Mouse (Mus musculus): ENCODE results near the gene Cerk. TPM values are rescaled to one million over a fixed set of nuclear protein-coding genes. Genes with fewer than 3 reads are reported as not detected.

Gene Cerk
- 12.1 and 12.4 TPM in 2 replicates for polyA plus RNA-seq (2015; fragmentation: Nextera tagmentation; extraction: Ambion mirVana)

DNA sequence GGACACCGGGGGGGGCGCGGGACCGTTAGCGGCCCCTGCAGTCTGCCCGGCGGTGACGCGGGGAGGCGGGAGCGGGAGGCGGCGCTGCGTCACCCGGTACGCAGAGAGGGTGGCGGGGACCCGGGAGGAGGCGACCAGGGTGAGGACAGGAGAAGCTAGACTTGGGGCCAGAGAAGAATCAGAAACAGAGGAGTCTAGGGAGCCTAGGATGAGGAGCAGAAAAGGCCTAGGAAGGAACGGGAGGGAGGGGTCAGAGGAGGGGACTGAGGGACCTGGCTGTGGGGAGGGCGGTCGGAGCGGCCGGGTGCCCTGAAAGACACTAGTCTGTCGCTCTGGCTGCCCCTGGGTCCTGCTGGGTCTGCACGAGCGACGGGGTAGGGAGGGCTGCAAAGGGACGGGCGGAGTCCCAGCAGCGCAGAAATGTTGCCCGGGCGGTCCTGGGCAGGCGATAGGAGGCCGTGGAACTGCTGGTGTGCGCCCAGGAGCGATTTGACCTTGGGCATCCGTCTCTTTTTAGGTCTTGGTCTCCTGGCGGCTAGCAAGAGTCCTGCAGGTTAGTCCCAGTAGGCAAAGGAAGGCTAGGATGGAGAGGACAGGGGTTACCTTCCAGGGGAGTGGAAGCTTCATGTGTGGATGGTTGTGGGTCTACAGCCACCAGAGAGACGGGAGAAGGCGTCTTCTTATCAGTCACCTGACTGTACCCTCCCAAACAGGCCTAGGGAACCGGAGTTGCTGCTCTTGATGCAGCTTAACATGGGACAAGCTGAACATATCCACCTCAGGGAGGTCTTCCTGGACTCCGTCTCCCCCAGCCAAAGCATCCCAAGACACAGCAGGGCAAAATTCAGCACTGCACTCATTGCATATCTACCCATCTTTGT, at the start of gene Cerk:
Gene Cerk, minus strand, starts transcription at position 453 of the 881 bp plus-strand sequence.
- H3K4me1 ChIP-seq: peaks cover 60% of the 10 kb centered on the region
- 3% methylated on average over 43 of the region's 43 CpGs for WGBS
- H3K36me3 ChIP-seq: no peaks in the 10 kb centered on the region
- peak; percentile 57 for ATAC-seq (replicated peaks; ENCODE audit: low FRiP score)
- peak within 1 kb of the TSS; percentile 83 for H3K4me2 ChIP-seq
- peaks cover 7% of the 10 kb centered on the region; the same call in 1 of the 2 replicates for H3K27me3 ChIP-seq
- peak within 1 kb of the TSS; percentile 87 for H3K4me3 ChIP-seq (replicated peaks)
- H3K27ac ChIP-seq: peak within 1 kb of the TSS; percentile 81
- H3K9ac ChIP-seq: peak within 1 kb of the TSS; percentile 92
- H3K9me3 ChIP-seq (replicated peaks): no peaks in the 10 kb centered on the region

DNA sequence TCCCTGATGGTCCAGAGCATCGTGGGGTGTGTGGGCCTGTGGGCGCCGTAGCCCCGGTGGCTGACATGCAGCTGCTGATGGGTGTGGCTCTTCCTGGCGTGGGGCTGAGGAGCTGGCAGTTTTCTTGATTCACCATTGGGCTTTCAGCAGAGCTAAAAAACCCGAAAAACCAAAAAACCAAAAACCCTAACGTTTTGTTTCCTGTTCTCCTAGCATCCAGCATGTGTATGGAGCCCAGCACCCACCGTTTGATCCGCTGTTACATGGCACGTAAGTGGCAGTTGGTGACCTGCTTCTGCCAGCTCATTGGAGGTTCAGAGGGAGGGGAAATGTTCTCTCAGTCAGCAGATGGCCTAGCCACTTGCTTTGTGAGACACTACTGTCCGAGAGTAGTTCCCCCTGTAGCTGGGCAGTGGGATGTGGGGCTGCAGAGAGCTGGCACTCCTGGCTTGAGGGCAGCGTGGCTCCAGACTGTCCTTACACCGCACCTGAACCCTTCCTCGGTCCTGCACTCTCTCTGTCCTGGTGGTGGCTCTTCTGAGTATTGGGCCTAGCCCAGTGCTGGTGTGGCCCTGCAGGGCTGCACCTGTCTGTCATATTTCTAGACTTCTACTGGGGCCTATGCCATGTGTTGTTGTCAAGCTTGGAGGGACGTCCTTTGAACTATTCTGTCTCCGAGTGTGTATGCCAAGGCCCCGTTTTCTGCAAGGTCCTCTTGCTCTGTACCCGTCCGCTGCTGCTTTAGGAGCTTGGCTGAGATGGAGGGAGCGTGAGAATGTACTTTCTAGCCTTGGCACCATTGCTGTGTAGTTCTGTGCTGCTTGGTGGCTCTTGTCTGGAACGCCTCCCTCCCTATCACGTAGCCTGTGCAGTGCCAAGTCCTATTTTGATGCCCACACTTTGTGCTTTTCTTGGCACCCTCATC, 48.8 kb upstream of the Cerk start:
- no peak overlapping the region for H3K4me3 ChIP-seq (replicated peaks)
- H3K4me2 ChIP-seq: no peak overlapping the region
- ATAC-seq (replicated peaks; ENCODE audit: low FRiP score): no peak
- no peak overlapping the region for H3K9ac ChIP-seq
- no peaks in the 10 kb centered on the region for H3K27me3 ChIP-seq
- peaks cover 20% of the 10 kb centered on the region for H3K36me3 ChIP-seq
- no peak overlapping the region for H3K27ac ChIP-seq
- no peaks in the 10 kb centered on the region for H3K9me3 ChIP-seq (replicated peaks)
- WGBS: 87% methylated on average over 22 of the region's 22 CpGs
- H3K4me1 ChIP-seq: 0 out of 2 replicates have a peak, but pooled peaks cover under 1% of the 10 kb centered on the region

DNA sequence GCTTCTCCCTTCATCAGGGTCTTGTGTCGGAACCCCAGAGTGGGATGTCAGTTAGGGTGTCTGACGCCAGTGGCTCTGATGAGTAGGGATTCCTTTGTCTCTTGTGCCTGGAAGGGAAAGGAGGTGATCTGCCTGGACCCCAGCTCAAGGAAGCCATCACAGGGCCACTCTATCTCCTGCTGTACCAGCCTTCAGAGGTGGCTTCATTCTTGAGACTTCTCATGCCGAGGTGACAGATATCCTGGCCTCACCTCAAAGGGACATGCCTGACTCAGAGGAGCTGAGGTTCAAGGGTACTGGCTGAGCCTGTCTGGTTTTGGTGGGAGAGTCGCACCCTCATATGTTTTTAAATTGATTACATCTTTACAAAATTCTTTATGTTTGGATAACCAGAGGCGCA, 48.1 kb upstream of the Cerk start:
- no peak overlapping the region for H3K4me2 ChIP-seq
- 94% methylated on average over 5 of the region's 5 CpGs for WGBS
- H3K9ac ChIP-seq: no peak overlapping the region
- H3K9me3 ChIP-seq (replicated peaks): no peaks in the 10 kb centered on the region
- no peak for ATAC-seq (replicated peaks; ENCODE audit: low FRiP score)
- no peak overlapping the region for H3K27ac ChIP-seq
- H3K27me3 ChIP-seq: no peaks in the 10 kb centered on the region
- H3K36me3 ChIP-seq: peaks cover 16% of the 10 kb centered on the region
- H3K4me1 ChIP-seq: 0 out of 2 replicates have a peak, but pooled peaks cover 8% of the 10 kb centered on the region
- H3K4me3 ChIP-seq (replicated peaks): no peak overlapping the region

DNA sequence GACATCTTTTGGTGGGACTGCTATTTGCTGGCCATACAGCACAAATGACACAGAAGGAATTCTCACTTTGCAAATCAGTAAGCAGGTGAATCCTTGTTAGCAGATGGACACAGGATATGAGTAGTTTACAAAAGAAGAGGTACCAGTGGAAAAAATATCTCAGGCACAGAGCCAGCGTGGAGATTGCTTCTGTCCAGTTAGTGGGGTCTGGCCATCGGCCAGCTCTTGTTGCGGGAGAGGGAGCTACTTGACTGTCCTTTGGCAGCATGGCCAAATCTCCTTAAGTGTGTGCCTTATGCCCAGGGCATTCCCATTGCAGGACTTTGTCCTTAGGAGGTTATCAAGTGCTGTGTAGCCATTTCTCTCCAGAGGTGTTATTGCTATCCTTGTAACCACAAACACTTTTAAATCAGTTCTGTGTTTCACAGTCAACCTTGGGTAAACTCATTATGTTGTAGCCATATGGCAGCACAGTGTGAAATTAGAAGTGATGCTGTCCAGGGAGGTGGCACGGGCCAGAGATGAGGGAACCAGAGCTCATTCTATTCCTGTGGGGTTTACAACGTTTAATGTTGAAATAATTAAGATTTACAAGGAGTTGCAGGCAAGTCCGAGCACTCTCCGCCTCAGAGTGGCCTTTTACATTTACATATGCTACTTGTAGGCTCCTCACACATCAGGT, 46.0 kb upstream of the Cerk start:
- H3K4me2 ChIP-seq: no peak overlapping the region
- H3K36me3 ChIP-seq: peaks cover 9% of the 10 kb centered on the region
- no peaks in the 10 kb centered on the region for H3K27me3 ChIP-seq
- no peak overlapping the region for H3K4me3 ChIP-seq (replicated peaks)
- no peak overlapping the region for H3K27ac ChIP-seq
- H3K9ac ChIP-seq: no peak overlapping the region
- ATAC-seq (replicated peaks; ENCODE audit: low FRiP score): no peak
- no peaks in the 10 kb centered on the region for H3K9me3 ChIP-seq (replicated peaks)
- H3K4me1 ChIP-seq: 0 out of 2 replicates have a peak, but pooled peaks cover 11% of the 10 kb centered on the region
- 54% methylated on average over 7 of the region's 7 CpGs for WGBS

DNA sequence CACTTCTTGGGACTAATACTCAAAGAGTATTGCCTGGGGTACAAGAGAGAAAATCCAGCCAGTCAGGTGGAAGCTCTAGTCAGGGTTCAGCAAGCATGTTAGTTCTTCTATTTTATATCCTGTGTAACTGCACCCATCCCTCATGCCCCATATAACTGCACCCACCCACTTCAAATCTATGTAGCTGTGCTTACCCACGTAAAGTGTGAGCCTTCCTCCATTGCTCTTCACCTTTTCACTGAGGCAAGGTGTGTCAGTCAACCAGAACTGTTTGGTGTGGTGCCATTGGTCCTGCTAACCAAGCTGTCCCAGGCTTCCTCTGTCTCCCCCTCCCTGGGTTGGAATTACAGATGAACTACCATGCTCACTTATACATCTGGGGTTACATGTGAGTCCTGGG, 45.2 kb upstream of the Cerk start:
- Histone ChIP-seq H3K4me3 (replicated peaks) (no peak overlapping the region), H3K9me3 (replicated peaks) (no peaks in the 10 kb centered on the region), H3K4me2 (no peak overlapping the region), H3K27me3 (no peaks in the 10 kb centered on the region), H3K4me1 (0 out of 2 replicates have a peak, but pooled peaks cover 11% of the 10 kb centered on the region), H3K9ac (no peak overlapping the region), H3K27ac (no peak overlapping the region), H3K36me3 (peaks cover 9% of the 10 kb centered on the region)
- no peak for ATAC-seq (replicated peaks; ENCODE audit: low FRiP score)
- 71% methylated on average over 1 of the region's 1 CpGs for WGBS

DNA sequence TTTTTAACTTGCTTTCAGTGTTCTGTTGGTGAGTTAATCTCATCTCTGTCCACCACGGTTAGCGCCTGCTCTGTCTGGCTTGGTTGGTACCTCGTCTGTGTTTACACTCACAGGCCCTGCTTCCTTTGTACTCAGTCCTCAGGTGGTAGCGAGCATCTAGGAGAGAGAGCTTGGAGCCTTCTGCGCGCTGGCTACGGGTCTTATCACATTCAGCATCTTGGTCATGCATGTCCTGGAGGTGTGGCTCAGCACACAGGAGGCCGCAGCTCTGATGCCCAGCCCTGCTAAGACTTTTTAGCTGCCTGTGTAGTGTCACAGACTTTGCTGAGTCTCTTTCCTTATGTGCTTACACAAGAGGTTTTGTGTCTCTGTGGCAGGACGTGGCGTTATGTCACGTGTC, 43.7 kb upstream of the Cerk start:
- no peak overlapping the region for H3K4me3 ChIP-seq (replicated peaks)
- no peaks in the 10 kb centered on the region for H3K27me3 ChIP-seq
- no peaks in the 10 kb centered on the region for H3K36me3 ChIP-seq
- H3K4me2 ChIP-seq: no peak overlapping the region
- no peak overlapping the region for H3K9ac ChIP-seq
- no peak for ATAC-seq (replicated peaks; ENCODE audit: low FRiP score)
- 73% methylated on average over 11 of the region's 11 CpGs for WGBS
- H3K4me1 ChIP-seq: 0 out of 2 replicates have a peak, but pooled peaks cover 11% of the 10 kb centered on the region
- no peaks in the 10 kb centered on the region for H3K9me3 ChIP-seq (replicated peaks)
- H3K27ac ChIP-seq: no peak overlapping the region

DNA sequence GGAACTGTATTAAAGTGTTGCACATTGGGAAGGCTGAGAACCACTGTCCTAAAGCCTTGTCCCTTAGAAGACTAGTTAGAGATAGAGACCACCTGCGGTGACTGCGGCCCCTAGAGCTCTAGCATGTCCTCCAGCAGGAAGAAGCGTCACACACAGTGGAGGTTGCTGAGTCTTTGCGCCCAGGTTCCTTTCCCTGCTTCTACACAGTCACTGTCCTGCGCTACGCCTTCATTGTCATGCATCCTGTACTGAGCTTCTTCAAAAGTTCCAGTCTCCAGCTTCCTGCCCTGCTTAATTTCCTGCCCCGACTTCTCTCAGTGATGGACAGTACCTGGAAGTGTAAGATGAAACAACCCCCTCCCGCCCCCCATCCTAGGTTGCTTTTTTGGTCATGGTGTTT, 43.1 kb upstream of the Cerk start:
- H3K4me2 ChIP-seq: no peak overlapping the region
- no peaks in the 10 kb centered on the region for H3K27me3 ChIP-seq
- no peaks in the 10 kb centered on the region for H3K36me3 ChIP-seq
- no peak overlapping the region for H3K9ac ChIP-seq
- no peak for ATAC-seq (replicated peaks; ENCODE audit: low FRiP score)
- no peak overlapping the region for H3K4me3 ChIP-seq (replicated peaks)
- H3K4me1 ChIP-seq: 0 out of 2 replicates have a peak, but pooled peaks cover 11% of the 10 kb centered on the region
- H3K27ac ChIP-seq: no peak overlapping the region
- H3K9me3 ChIP-seq (replicated peaks): no peaks in the 10 kb centered on the region
- 84% methylated on average over 8 of the region's 8 CpGs for WGBS

DNA sequence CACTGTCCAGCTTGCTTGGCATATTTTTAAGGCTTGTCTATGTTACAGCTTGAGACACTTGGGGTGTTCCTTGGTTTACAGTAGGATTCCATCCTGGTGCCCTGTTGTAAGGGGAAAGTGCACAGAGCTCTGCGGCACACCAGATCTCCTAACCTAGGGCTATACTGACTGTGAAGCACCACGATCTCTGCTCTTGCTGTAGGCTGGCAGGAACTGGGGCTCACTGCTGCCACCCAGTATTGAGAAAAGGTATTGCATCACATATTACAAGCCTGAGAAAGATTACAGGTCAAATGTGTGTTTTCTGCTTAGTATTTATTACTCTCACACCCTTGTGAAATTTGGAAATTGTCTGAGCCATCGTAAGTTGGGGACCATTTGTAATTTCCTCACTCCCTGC, 42.2 kb upstream of the Cerk start:
- Histone ChIP-seq H3K9me3 (replicated peaks) (no peaks in the 10 kb centered on the region), H3K27me3 (no peaks in the 10 kb centered on the region), H3K27ac (no peak overlapping the region), H3K4me3 (replicated peaks) (no peak overlapping the region), H3K4me2 (no peak overlapping the region), H3K4me1 (0 out of 2 replicates have a peak, but pooled peaks cover 11% of the 10 kb centered on the region), H3K36me3 (peaks cover 4% of the 10 kb centered on the region; the same call in 1 of the 2 replicates), H3K9ac (no peak overlapping the region)
- no peak for ATAC-seq (replicated peaks; ENCODE audit: low FRiP score)
- 36% methylated on average over 3 of the region's 3 CpGs for WGBS

DNA sequence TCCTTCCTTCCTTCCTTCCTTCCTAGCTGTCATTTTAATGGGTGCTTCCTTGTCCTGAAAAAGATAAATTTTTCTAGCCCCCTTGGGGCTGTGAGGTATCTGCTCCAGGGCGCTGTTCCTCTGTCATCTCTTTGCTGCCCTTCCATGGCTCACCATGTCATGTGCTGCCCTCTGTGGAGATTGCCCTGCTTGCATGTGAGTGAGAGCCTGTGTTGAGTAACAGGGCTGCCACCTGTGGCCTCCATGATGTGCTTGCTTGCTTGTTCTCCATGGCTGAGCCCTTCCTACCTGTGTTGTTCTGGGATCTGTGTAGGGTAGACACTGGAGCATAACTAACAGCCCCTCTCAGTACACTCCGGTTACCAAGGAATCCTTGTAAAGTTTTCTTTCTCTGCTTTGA, 41.0 kb upstream of the Cerk start:
- Histone ChIP-seq H3K36me3 (peaks cover 4% of the 10 kb centered on the region; the same call in 1 of the 2 replicates), H3K4me1 (0 out of 2 replicates have a peak, but pooled peaks cover 11% of the 10 kb centered on the region), H3K4me2 (no peak overlapping the region), H3K27me3 (no peaks in the 10 kb centered on the region), H3K9me3 (replicated peaks) (no peaks in the 10 kb centered on the region), H3K27ac (no peak overlapping the region), H3K9ac (no peak overlapping the region), H3K4me3 (replicated peaks) (no peak overlapping the region)
- ATAC-seq (replicated peaks; ENCODE audit: low FRiP score): no peak
- WGBS: 74% methylated on average over 2 of the region's 2 CpGs

DNA sequence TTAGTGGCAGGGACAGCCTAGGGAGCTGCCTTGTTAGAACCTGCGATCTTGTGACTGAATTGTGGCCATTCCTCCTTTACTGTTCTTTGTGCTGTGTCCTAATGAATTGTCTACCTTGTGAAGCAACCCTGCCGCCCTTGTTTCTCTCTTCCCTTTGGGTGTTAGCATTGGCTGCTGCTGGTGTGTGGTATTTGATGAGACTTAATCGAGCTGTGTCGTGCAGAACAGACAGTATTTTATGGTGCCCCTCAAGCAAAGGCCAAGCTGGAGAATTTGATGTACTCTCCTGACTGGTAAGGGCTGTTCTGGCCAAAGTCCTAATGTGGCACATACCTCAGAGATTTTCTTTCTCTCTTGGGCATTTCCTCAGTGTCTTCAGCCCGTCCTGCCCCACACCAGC, 40.3 kb upstream of the Cerk start:
- Histone ChIP-seq H3K4me1 (0 out of 2 replicates have a peak, but pooled peaks cover 11% of the 10 kb centered on the region), H3K36me3 (peaks cover 4% of the 10 kb centered on the region; the same call in 1 of the 2 replicates), H3K9ac (no peak overlapping the region), H3K27ac (no peak overlapping the region), H3K4me2 (no peak overlapping the region), H3K27me3 (no peaks in the 10 kb centered on the region), H3K4me3 (replicated peaks) (no peak overlapping the region), H3K9me3 (replicated peaks) (no peaks in the 10 kb centered on the region)
- WGBS: 76% methylated on average over 5 of the region's 5 CpGs
- no peak for ATAC-seq (replicated peaks; ENCODE audit: low FRiP score)

DNA sequence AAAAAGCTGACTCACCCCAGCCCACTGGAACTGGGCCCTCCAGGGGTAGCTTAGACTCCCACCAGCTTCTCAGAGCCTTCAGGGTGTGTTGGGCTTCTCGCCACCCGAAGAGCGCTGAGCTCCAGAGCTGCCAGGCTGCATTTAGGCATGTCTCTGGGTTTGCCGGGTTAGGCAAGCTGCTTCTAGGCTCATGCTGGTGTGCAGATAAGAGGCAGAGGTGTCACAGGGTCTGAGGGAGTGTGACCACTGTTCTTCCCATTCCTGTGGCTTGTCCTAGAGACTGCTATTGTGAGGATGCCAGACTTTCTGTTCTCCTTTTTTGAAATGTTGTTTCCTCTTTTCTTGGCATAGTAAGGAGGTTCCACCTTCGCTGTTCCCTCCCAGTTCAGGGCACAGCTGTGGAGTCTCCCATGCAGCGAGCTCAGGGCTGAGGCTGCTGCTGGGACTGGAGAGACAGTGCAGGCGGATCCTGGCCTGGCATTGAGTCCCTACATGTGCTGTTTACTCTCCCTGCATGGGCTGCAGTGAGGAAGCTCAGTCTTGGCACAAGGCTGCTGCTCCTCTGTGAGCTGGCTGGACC, 39.1 kb upstream of the Cerk start:
- Histone ChIP-seq H3K27me3 (no peaks in the 10 kb centered on the region), H3K27ac (no peak overlapping the region), H3K36me3 (peaks cover 4% of the 10 kb centered on the region; the same call in 1 of the 2 replicates), H3K4me2 (no peak overlapping the region), H3K9ac (no peak overlapping the region), H3K4me3 (replicated peaks) (no peak overlapping the region), H3K9me3 (replicated peaks) (no peaks in the 10 kb centered on the region), H3K4me1 (peaks cover 21% of the 10 kb centered on the region)
- 90% methylated on average over 7 of the region's 7 CpGs for WGBS
- no peak for ATAC-seq (replicated peaks; ENCODE audit: low FRiP score)

All from kidney, embryonic 15.5 days (tissue).